Mouse (Mus musculus) lung, postnatal 10 days (tissue): ENCODE results near the gene Nfib.

Source experiments
- DNase-seq: peaks from one replicate; pipeline ENCODE4 v3.0.0; 2021

Nfib gene

GRCm38 (mm10) chr4:82408463-82409404 lies 296.8 kb downstream of the Nfib start:
- DNase-seq, result no peak

- DNase-seq, result no peak
Observed at GRCm38 (mm10) chr4:82406511-82406910, 299.0 kb downstream of the Nfib start.

GRCm38 (mm10) chr4:82405791-82406190 lies 299.8 kb downstream of the Nfib start:
- DNase-seq, result no peak

- peak; percentile 81 for DNase-seq
Observed at GRCm38 (mm10) chr4:82403975-82404651, 301.4 kb downstream of the Nfib start.

- no peak for DNase-seq
Observed at GRCm38 (mm10) chr4:82402666-82403065, 302.9 kb downstream of the Nfib start.

GRCm38 (mm10) chr4:82401450-82402061 lies 304.0 kb downstream of the Nfib start:
- no peak for DNase-seq

- DNase-seq, result peak; percentile 79
Observed at GRCm38 (mm10) chr4:82400536-82400935, 305.0 kb downstream of the Nfib start.

GRCm38 (mm10) chr4:82399406-82400380 lies 305.9 kb downstream of the Nfib start:
- DNase-seq, result peak; percentile 81

GRCm38 (mm10) chr4:82398282-82398681 lies 307.3 kb downstream of the Nfib start:
- DNase-seq, result no peak

- no peak for DNase-seq
Observed at GRCm38 (mm10) chr4:82396805-82397204, 308.7 kb downstream of the Nfib start.

GRCm38 (mm10) chr4:82396003-82396402 lies 309.5 kb downstream of the Nfib start:
- no peak for DNase-seq

- no peak for DNase-seq
Observed at GRCm38 (mm10) chr4:82394346-82394745, 311.2 kb downstream of the Nfib start.

- DNase-seq, result no peak
Observed at GRCm38 (mm10) chr4:82393021-82393420, 312.5 kb downstream of the Nfib start.

- DNase-seq, result no peak
Observed at GRCm38 (mm10) chr4:82392496-82392895, 313.1 kb downstream of the Nfib start.

GRCm38 (mm10) chr4:82391726-82392472 lies 313.7 kb downstream of the Nfib start:
- DNase-seq, result no peak

GRCm38 (mm10) chr4:82390545-82390944 lies 315.0 kb downstream of the Nfib start:
- no peak for DNase-seq

- no peak for DNase-seq
Observed at GRCm38 (mm10) chr4:82389876-82390275, 315.7 kb downstream of the Nfib start.

- no peak for DNase-seq
Observed at GRCm38 (mm10) chr4:82387620-82388019, 317.9 kb downstream of the Nfib start.

GRCm38 (mm10) chr4:82386222-82386993 lies 319.1 kb downstream of the Nfib start:
- DNase-seq, result peak; percentile 52

- DNase-seq, result no peak
Observed at GRCm38 (mm10) chr4:82385638-82386037, 319.9 kb downstream of the Nfib start.
